Mouse (Mus musculus) spleen, adult 2 months (tissue): Measurements from ENCODE around the gene Uba7. TPM values are rescaled to one million over a fixed set of nuclear protein-coding genes. Genes with fewer than 3 reads are reported as not detected.
A peak's percentile ranks its signal among the peaks of the same experiment; 100 is the strongest.

Experiments used
- DNase-seq, 2 experiments: peaks; one replicate each; pipeline versions ENCODE4 v3.0.0 to v3.0.0-alpha.2; 2012 to 2021; ENCODE audit warnings: low spot score in 2 of 2, low read depth in 1 of 2
- H3K27ac ChIP-seq: fragments of 200-500 bp; 2 replicates; pipeline ENCODE4 v1.5.1; 2012; ENCODE audit warnings: low read length, inconsistent platforms; ENCODE audit not compliant: insufficient read depth
- H3K27me3 ChIP-seq: fragments of 200-500 bp; 2 replicates; pipeline ENCODE4 v1.6.1; 2012; ENCODE audit warnings: mild to moderate bottlenecking, moderate library complexity, low read length, inconsistent platforms; ENCODE audit not compliant: control insufficient read depth, insufficient read depth
- H3K36me3 ChIP-seq: fragments of 200-500 bp; 2 replicates; pipeline ENCODE4 v1.6.1; 2012; ENCODE audit warnings: mild to moderate bottlenecking, low read length, inconsistent platforms; ENCODE audit not compliant: control insufficient read depth, insufficient read depth
- H3K4me1 ChIP-seq: fragments of 200-500 bp; 2 replicates; pipeline ENCODE4 v1.6.1; 2011; ENCODE audit warnings: inconsistent platforms; ENCODE audit not compliant: control insufficient read depth, insufficient read depth, insufficient read length
- H3K4me3 ChIP-seq: fragments of 200-500 bp; 2 replicates; pipeline ENCODE4 v1.5.1; 2011; ENCODE audit warnings: mild to moderate bottlenecking, inconsistent platforms; ENCODE audit not compliant: insufficient read depth, insufficient read length; ENCODE audit errors: extremely low read depth
- CTCF ChIP-seq: fragments of 200-500 bp; IDR thresholded peaks from 2 replicates; pipeline ENCODE4 v1.5.1; 2011; ENCODE audit warnings: mild to moderate bottlenecking, inconsistent platforms; ENCODE audit not compliant: insufficient read depth, insufficient read length, insufficient replicate concordance; ENCODE audit errors: extremely low read depth
- POLR2A ChIP-seq: fragments of 200-500 bp; IDR thresholded peaks from 2 replicates; pipeline ENCODE4 v1.6.1; 2011; ENCODE audit warnings: low read depth, low read length, inconsistent platforms
- WGBS: fragments of 180-500 bp; shearing (Covaris S2); methylation state at CpG from one replicate; pipeline ENCODE4 v1.1.7; 2018; 5-methylcytosine and 5-hydroxymethylcytosine counted together
- polyA plus RNA-seq: library from polyadenylated mRNA; depleted of rRNA; stranded (reverse); fragments of >200 nt; gene quantifications from 2 replicates; pipeline ENCODE4 v1.2.3, GENCODE M21; 2012

The Uba7 gene
- polyA plus RNA-seq, 1 experiment = 182 TPM

- no peak overlapping the region for H3K4me3 ChIP-seq
- no peak for TF ChIP-seq POLR2A
- no peak for TF ChIP-seq CTCF
- no peaks in the 10 kb centered on the region for H3K27me3 ChIP-seq
- 64% methylated on average over 11 of the region's 11 CpGs for WGBS
- H3K4me1 ChIP-seq = no peaks in the 10 kb centered on the region
- DNase-seq = no peak
- no peaks in the 10 kb centered on the region for H3K36me3 ChIP-seq
- H3K27ac ChIP-seq = no peak overlapping the region
Measured at GRCm38 (mm10) chr9:107993013-107993412, 17.7 kb downstream of the Uba7 start.

- no peak overlapping the region for H3K4me3 ChIP-seq
- H3K4me1 ChIP-seq = no peaks in the 10 kb centered on the region
- TF ChIP-seq CTCF (no peak), POLR2A (no peak)
- H3K36me3 ChIP-seq = no peaks in the 10 kb centered on the region
- no peaks in the 10 kb centered on the region for H3K27me3 ChIP-seq
- 8% methylated on average over 2 of the region's 2 CpGs for WGBS
- DNase-seq = no peak
- H3K27ac ChIP-seq = no peak overlapping the region
Measured at GRCm38 (mm10) chr9:107994464-107994863, 19.2 kb downstream of the Uba7 start.

GRCm38 (mm10) chr9:107995513-107995912, 20.2 kb downstream of the Uba7 start:
- no peaks in the 10 kb centered on the region for H3K27me3 ChIP-seq

GRCm38 (mm10) chr9:107996049-107996448, 20.7 kb downstream of the Uba7 start, which contains the start of gene Gm20662:
Gm20662 (plus strand) TSS chr9:107996349.
- H3K4me3 ChIP-seq = no peak within 1 kb of the TSS
- no peak for DNase-seq
- H3K4me1 ChIP-seq = no peaks in the 10 kb centered on the region
- H3K36me3 ChIP-seq = no peaks in the 10 kb centered on the region
- H3K27ac ChIP-seq = no peak within 1 kb of the TSS
- H3K27me3 ChIP-seq = no peaks in the 10 kb centered on the region
- 92% methylated on average over 5 of the region's 5 CpGs for WGBS
- TF ChIP-seq POLR2A (no peak), CTCF (no peak)

More at GRCm38 (mm10) chr9:107995513-107995912, 20.2 kb downstream of the Uba7 start:
- 97% methylated on average over 21 of the region's 21 CpGs for WGBS
- no peaks in the 10 kb centered on the region for H3K4me1 ChIP-seq
- DNase-seq = no peak
- no peak overlapping the region for H3K4me3 ChIP-seq
- H3K27ac ChIP-seq = no peak overlapping the region
- no peak for TF ChIP-seq POLR2A
- H3K36me3 ChIP-seq = no peaks in the 10 kb centered on the region

- peak; percentile 100 for DNase-seq
- peaks cover 5% of the 10 kb centered on the region; the same call in 1 of the 2 replicates for H3K4me1 ChIP-seq
- WGBS = under 1% methylated on average over 51 of the region's 51 CpGs
- no peak for TF ChIP-seq CTCF
- peak; percentile 87 for TF ChIP-seq POLR2A
- peak within 1 kb of the TSS; percentile 81 for H3K4me3 ChIP-seq
- no peaks in the 10 kb centered on the region for H3K27me3 ChIP-seq
- peak within 1 kb of the TSS; percentile 89 for H3K27ac ChIP-seq
- no peaks in the 10 kb centered on the region for H3K36me3 ChIP-seq
Measured at GRCm38 (mm10) chr9:108001922-108002770, 26.8 kb downstream of the Uba7 start, which contains the start of gene Ip6k1. Ip6k1 (plus strand) TSS chr9:108002501.

GRCm38 (mm10) chr9:108002778-108003530, 27.6 kb downstream of the Uba7 start:
- Histone ChIP-seq H3K36me3 (no peaks in the 10 kb centered on the region), H3K27ac (peak overlapping the region; percentile 79), H3K4me3 (peak overlapping the region; percentile 81), H3K27me3 (no peaks in the 10 kb centered on the region), H3K4me1 (peaks cover 5% of the 10 kb centered on the region; the same call in 1 of the 2 replicates)
- under 1% methylated on average over 50 of the region's 50 CpGs for WGBS
- TF ChIP-seq CTCF = no peak
- no peak for TF ChIP-seq POLR2A
- DNase-seq = peak in 1 of 2 experiments; percentile 29

- DNase-seq = no peak
- H3K27me3 ChIP-seq = no peaks in the 10 kb centered on the region
- H3K4me3 ChIP-seq = peak overlapping the region; percentile 81
- H3K27ac ChIP-seq = peak overlapping the region; percentile 2; the same call in 1 of the 2 replicates
- 4% methylated on average over 8 of the region's 8 CpGs for WGBS
- TF ChIP-seq POLR2A (no peak), CTCF (no peak)
- H3K36me3 ChIP-seq = no peaks in the 10 kb centered on the region; the same call in 1 of the 2 replicates
- H3K4me1 ChIP-seq = peaks cover 5% of the 10 kb centered on the region; the same call in 1 of the 2 replicates
Measured at GRCm38 (mm10) chr9:108003531-108003890, 28.2 kb downstream of the Uba7 start.
